In the genomic region with DNA sequence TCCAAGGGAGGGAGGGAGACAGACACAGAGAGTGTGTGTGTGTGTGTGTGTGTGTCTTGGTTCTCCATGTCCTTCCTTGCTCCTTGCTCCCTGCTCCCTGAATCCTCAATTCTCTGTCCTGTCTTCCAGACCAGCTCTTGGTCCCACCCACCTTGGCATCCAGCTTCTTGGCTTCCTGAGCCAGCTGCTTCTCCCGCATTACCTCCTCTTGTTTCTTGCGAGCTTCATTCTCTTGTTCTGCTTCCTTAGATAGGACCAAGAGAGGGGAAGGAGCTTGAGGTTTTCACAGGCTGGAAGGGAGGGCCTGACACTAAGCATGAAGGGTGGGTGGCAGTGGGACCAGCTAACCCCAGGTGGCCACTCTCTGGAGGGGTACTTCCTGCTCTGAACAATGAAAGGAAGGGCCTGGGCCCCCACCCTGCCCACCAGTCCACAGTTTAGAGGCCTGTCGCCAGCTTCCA, we compare ENCODE assay signal across 9 mouse cellular contexts. TPM values are rescaled to one million over a fixed set of nuclear protein-coding genes. Genes with fewer than 3 reads are reported as not detected.
DNase-seq lines count a peak whose midpoint lies in the region; ATAC-seq and TF ChIP-seq lines count a peak whose summit lies in the region.
"Had no signal": no experiment of that assay in that cellular context is flagged by ENCODE, and none has a peak within 500 bp of the region (broad histone marks: within the 10 kb centered on the region; RNA-seq: fewer than 3 reads in every experiment).

No protein-coding gene starts in this region.

- no peaks in the 10 kb centered on the region for H3K9me3 ChIP-seq in kidney, embryonic 16.5 days (ENCODE audit: low read length)
- H3K9me3 ChIP-seq in stomach, embryonic 14.5 days (ENCODE audit: control insufficient read depth, low read depth, low read length) = no peaks in the 10 kb centered on the region

- peaks cover 74% of the 10 kb centered on the region for H3K36me3 ChIP-seq in kidney, embryonic 16.5 days (ENCODE audit: insufficient read depth, low read length)
- peaks cover 79% of the 10 kb centered on the region for H3K36me3 ChIP-seq in stomach, embryonic 14.5 days (ENCODE audit: control insufficient read depth, insufficient read depth, low read length)

- intact Hi-C loops in left cerebral cortex, adult 2 months (cut with DNase I) = loop anchor here (5.0 kb wide), 1 partner anchor 153 kb away; the partner anchor contains the start of gene Bcdin3d

- H3K27ac ChIP-seq in left cerebral cortex, adult 2 months = peak overlapping the region; percentile 61
- peak overlapping the region; percentile 70 for H3K27ac ChIP-seq in kidney, embryonic 16.5 days (ENCODE audit: low read length)
- H3K27ac ChIP-seq in stomach, embryonic 14.5 days (ENCODE audit: low read length) = peak overlapping the region; percentile 27; the same call in 1 of the 2 replicates

- no peaks in the 10 kb centered on the region for H3K27me3 ChIP-seq in kidney, embryonic 16.5 days (ENCODE audit: insufficient read depth, low read length)
- H3K27me3 ChIP-seq in stomach, embryonic 14.5 days (ENCODE audit: control insufficient read depth, insufficient read depth, low read length) = no peaks in the 10 kb centered on the region
- H3K27me3 ChIP-seq: Patski had no signal

- 61% methylated on average over 3 of the region's 3 CpGs for WGBS in kidney, embryonic 16.5 days
- 70% methylated on average over 3 of the region's 3 CpGs for WGBS in stomach, embryonic 14.5 days

- no peak overlapping the region for H3K9ac ChIP-seq in kidney, embryonic 16.5 days (replicated peaks; ENCODE audit: low read length)
- no peak overlapping the region for H3K9ac ChIP-seq in stomach, embryonic 14.5 days (replicated peaks; ENCODE audit: low read depth, low read length)

- DNase-seq in adrenal gland, adult 2 months = peak; percentile 28
- no peak for DNase-seq in adrenal gland, postnatal 10 days
- no peak for DNase-seq in left cerebral cortex, adult 2 months (ENCODE audit: extremely low spot score in 1 of 2, low spot score in 2 of 2)
- no peak for DNase-seq in left cerebral cortex, adult 8-10 months (ENCODE audit: low spot score in 2 of 2)
- no peak for DNase-seq in spleen, postnatal 10 days (ENCODE audit: low spot score in 2 of 2)
- DNase-seq in left cerebral cortex, adult 18-20 months (ENCODE audit: low spot score in 2 of 2) = no peak

- no peak overlapping the region for H3K4me2 ChIP-seq in kidney, embryonic 16.5 days (replicated peaks; ENCODE audit: low read depth, low read length)
- H3K4me2 ChIP-seq in stomach, embryonic 14.5 days (replicated peaks; ENCODE audit: low read depth, low read length) = no peak overlapping the region

- H3K4me1 ChIP-seq in kidney, embryonic 16.5 days (ENCODE audit: insufficient read depth, low read length) = peaks cover 26% of the 10 kb centered on the region
- no peaks in the 10 kb centered on the region for H3K4me1 ChIP-seq in stomach, embryonic 14.5 days (ENCODE audit: control insufficient read depth, insufficient read depth, low read length)

- no peak for TF ChIP-seq CTCF in left cerebral cortex, adult 2 months (IDR thresholded peaks at IDR 0.05)

- ATAC-seq in kidney, embryonic 16.5 days (ENCODE audit: low FRiP score, low TSS enrichment) = no peak
- ATAC-seq in stomach, embryonic 14.5 days (ENCODE audit: insufficient number of reproducible peaks, insufficient read depth, low FRiP score, low read depth) = no peak
- ATAC-seq: Patski had no signal

- H3K4me3 ChIP-seq in left cerebral cortex, adult 2 months = no peak overlapping the region
- no peak overlapping the region for H3K4me3 ChIP-seq in kidney, embryonic 16.5 days (ENCODE audit: low read length)
- H3K4me3 ChIP-seq in stomach, embryonic 14.5 days (ENCODE audit: low read depth, low read length) = no peak overlapping the region

RNA-seq across cellular contexts. Expression of gene Fam186b, which starts 23.8 kb away (rescaled TPM):
- 1 to 10 TPM; 1.4 to 3.1 TPM for total RNA-seq in adrenal gland, adult 2 months (2021)
- 1.1 and 1.6 TPM in 2 replicates for polyA plus RNA-seq in adrenal gland, adult 2 months (2012; rRNA removed)
- total RNA-seq in adrenal gland, postnatal 10 days (2021) = 1 to 10 TPM; 1.5 to 1.9 TPM
- 1 to 10 TPM; 1.3 to 1.8 TPM for total RNA-seq in left cerebral cortex, adult 2 months (2021)
- total RNA-seq in left cerebral cortex, adult 8-10 months (2022) = 1 to 10 TPM in 3 of 4 experiments, under 1 TPM in 1; 0.58 to 2.1 (median 1.1) TPM
- polyA plus RNA-seq in kidney, embryonic 16.5 days (2015; fragmentation: Nextera tagmentation; extraction: Ambion mirVana) = 0.21 and 0.30 TPM in 2 replicates
- 0.13 TPM in 1 of 2 replicates, not detected in the other for polyA plus RNA-seq in stomach, embryonic 14.5 days (2014; fragmentation: Nextera tagmentation; extraction: Ambion mirVana)
- total RNA-seq in left cerebral cortex, adult 18-20 months (2021) = 1 to 10 TPM; 1.5 to 1.8 TPM

RNA-seq across cellular contexts. Expression of gene Prpf40b, which starts 24.6 kb away (rescaled TPM):
- total RNA-seq in adrenal gland, adult 2 months (2021) = 10 to 100 TPM; 38.8 to 41.0 TPM
- polyA plus RNA-seq in adrenal gland, adult 2 months (2012; rRNA removed) = 84.1 and 106 TPM in 2 replicates
- 10 to 100 TPM; 40.4 to 57.2 TPM for total RNA-seq in adrenal gland, postnatal 10 days (2021)
- total RNA-seq in left cerebral cortex, adult 2 months (2021) = 100 to 1,000 TPM; 111 to 119 TPM
- total RNA-seq in left cerebral cortex, adult 8-10 months (2022) = 10 to 100 TPM; 87.9 to 95.7 (median 93.4) TPM
- 62.2 and 67.5 TPM in 2 replicates for polyA plus RNA-seq in kidney, embryonic 16.5 days (2015; fragmentation: Nextera tagmentation; extraction: Ambion mirVana)
- polyA plus RNA-seq in stomach, embryonic 14.5 days (2014; fragmentation: Nextera tagmentation; extraction: Ambion mirVana) = 57.3 and 57.5 TPM in 2 replicates
- 100 to 1,000 TPM in 1 of 2 experiments, 10 to 100 TPM in 1; 93.7 to 100 TPM for total RNA-seq in left cerebral cortex, adult 18-20 months (2021)

RNA-seq across cellular contexts. Expression of gene Fmnl3, which starts 50.8 kb away (rescaled TPM):
- 10 to 100 TPM; 13.9 to 23.6 TPM for total RNA-seq in adrenal gland, adult 2 months (2021)
- polyA plus RNA-seq in adrenal gland, adult 2 months (2012; rRNA removed) = 19.7 and 22.2 TPM in 2 replicates
- total RNA-seq in adrenal gland, postnatal 10 days (2021) = 10 to 100 TPM; 27.6 to 31.7 TPM
- 10 to 100 TPM in 1 of 2 experiments, 1 to 10 TPM in 1; 10.0 to 11.4 TPM for total RNA-seq in left cerebral cortex, adult 2 months (2021)
- total RNA-seq in left cerebral cortex, adult 8-10 months (2022) = 10 to 100 TPM; 10.7 to 14.2 (median 12.7) TPM
- polyA plus RNA-seq in kidney, embryonic 16.5 days (2015; fragmentation: Nextera tagmentation; extraction: Ambion mirVana) = 27.1 and 29.8 TPM in 2 replicates
- 21.5 and 23.1 TPM in 2 replicates for polyA plus RNA-seq in stomach, embryonic 14.5 days (2014; fragmentation: Nextera tagmentation; extraction: Ambion mirVana)
- 1 to 10 TPM; 8.5 to 9.6 TPM for total RNA-seq in left cerebral cortex, adult 18-20 months (2021)
